Mouse (Mus musculus) left cerebral cortex, postnatal 25 days (tissue): ENCODE results near the gene Cacnb2. TPM values are rescaled to one million over a fixed set of nuclear protein-coding genes. Genes with fewer than 3 reads are reported as not detected.

Experiments
- DNase-seq, 2 experiments: peaks; one replicate each; pipeline ENCODE4 v3.0.0; 2022; ENCODE audit warnings: low spot score in 2 of 2, mixed read lengths in 1 of 2
- intact Hi-C: fragments of 180-260 bp; cut with DNase I; formaldehyde crosslinking; loops from one replicate; pipeline ENCODE4 v1.15.1; 2025
- total RNA-seq, 2 experiments: library from RNA; stranded (reverse); gene quantifications; 2 replicates each; pipeline ENCODE4 v1.2.3; 2021

Cacnb2 gene
- total RNA-seq, 2 experiments from 2014 or later, result 49.3 to 52.7 TPM

GRCm38 (mm10) chr2:14917585-14918247 lies 314.8 kb downstream of the Cacnb2 start:
- intact Hi-C loops, result no loop called here
- no peak for DNase-seq

- DNase-seq, result no peak
- intact Hi-C loops, result no loop called here
These were observed 327.0 kb downstream of the Cacnb2 start for GRCm38 (mm10) chr2:14929866-14930265.

GRCm38 (mm10) chr2:14931968-14932367 lies 329.1 kb downstream of the Cacnb2 start:
- intact Hi-C loops, result loop anchor here (2.0 kb wide), 1 partner anchor 21 kb away; no protein-coding TSS in a partner anchor
- no peak for DNase-seq

DNA sequence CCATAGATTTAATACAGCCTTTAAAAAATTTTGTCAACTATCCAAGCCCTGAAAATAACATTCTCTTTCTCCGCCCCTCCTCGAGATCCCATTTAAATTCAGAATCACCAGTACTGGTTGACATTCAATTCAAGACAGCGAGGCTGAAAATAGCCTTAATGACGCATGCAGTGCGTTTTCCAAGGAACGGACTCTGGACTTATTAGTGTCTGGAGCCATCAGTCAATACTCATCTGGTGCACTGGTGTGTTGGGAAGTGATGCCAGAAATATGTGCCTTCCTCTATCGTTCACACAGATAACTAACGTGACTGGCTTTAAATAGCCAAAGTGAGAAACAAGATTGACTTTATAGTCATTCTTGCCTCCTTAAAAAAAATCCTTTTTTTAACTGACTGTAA lies 333.6 kb downstream of the Cacnb2 start:
- peak; percentile 25 to 69 for DNase-seq

GRCm38 (mm10) chr2:14942261-14942660 lies 339.4 kb downstream of the Cacnb2 start:
- intact Hi-C loops, result no loop called here
- no peak for DNase-seq

More for the DNA sequence above, 333.6 kb downstream of the Cacnb2 start:
- intact Hi-C loops, result no loop called here

GRCm38 (mm10) chr2:14943691-14944357 lies 340.9 kb downstream of the Cacnb2 start:
- DNase-seq, result no peak
- intact Hi-C loops, result no loop called here

GRCm38 (mm10) chr2:14953090-14953489 lies 350.2 kb downstream of the Cacnb2 start:
- no peak for DNase-seq
- intact Hi-C loops, result no loop called here

- DNase-seq, result no peak
- intact Hi-C loops, result no loop called here
These were observed 358.1 kb downstream of the Cacnb2 start for GRCm38 (mm10) chr2:14960963-14961488.

DNA sequence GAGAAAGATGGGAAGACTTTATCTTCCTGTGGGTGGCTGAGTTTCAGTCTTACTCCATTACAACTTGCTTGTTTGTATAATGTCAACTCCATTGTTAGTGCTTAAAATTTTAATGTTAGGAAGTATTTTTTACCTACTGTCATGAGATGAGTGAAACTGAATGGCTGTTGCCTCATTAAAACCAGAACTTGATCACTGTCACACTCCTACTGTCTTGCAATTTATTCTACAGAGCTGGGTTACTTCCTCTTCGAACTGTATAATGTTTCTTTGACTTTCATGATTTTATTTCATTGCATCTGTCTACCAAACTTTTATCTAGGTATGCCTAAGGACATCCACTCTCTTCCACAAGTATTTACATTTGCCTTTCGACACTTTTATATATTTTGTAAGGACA lies 358.6 kb downstream of the Cacnb2 start:
- intact Hi-C loops, result no loop called here
- no peak for DNase-seq

- intact Hi-C loops, result no loop called here
- no peak for DNase-seq
These were observed 381.1 kb downstream of the Cacnb2 start for GRCm38 (mm10) chr2:14984029-14984428.

GRCm38 (mm10) chr2:14988451-14988850 lies 385.6 kb downstream of the Cacnb2 start:
- DNase-seq, result peak in 1 of 2 experiments; percentile 7
- intact Hi-C loops, result no loop called here

- no peak for DNase-seq
These were observed 386.5 kb downstream of the Cacnb2 start for GRCm38 (mm10) chr2:14989350-14989749.

GRCm38 (mm10) chr2:14992531-14992930 lies 389.6 kb downstream of the Cacnb2 start:
- intact Hi-C loops, result no loop called here

More at GRCm38 (mm10) chr2:14989350-14989749, 386.5 kb downstream of the Cacnb2 start:
- intact Hi-C loops, result no loop called here

DNA sequence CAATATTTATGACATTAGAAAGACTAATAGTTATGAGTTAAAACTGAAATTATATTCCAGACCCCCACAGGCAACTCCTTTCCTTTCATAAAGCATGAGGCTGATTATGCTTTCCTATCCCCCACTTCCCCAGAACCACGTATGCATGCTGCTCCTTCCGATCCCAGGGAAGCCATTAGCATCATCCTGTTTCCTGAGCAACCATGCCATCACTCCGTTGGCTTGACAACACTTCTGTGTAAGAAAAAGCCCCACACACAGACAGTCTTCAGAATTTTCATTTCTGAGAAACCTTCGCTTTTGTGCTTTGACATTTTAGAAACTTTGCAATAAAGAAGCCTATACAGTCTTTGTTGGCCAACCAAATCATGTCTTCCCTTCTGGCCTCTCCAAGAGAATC lies 393.1 kb downstream of the Cacnb2 start:
- peak in 1 of 2 experiments; percentile 31 for DNase-seq

More at GRCm38 (mm10) chr2:14992531-14992930, 389.6 kb downstream of the Cacnb2 start:
- DNase-seq, result no peak

DNA sequence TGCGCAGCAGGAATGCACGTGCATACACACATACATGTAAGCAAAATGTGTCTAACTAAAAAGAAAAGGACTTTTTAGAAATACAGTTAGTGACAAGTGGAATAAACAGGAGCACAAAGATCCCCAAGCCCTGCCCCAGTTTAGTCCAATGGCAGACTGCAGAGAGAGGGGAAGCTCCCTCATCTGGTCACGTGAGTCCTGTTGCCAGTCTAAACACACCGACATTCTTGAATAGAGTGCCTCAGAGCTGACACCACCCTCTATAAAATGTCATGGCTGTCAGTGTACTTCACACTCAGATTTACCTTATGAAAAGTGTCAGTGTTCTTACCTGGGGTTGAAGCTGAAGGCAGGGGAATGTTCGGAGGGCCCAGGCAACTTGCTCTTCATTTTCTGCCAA lies 394.9 kb downstream of the Cacnb2 start:
- DNase-seq, result no peak
- intact Hi-C loops, result no loop called here

More for the DNA sequence above, 393.1 kb downstream of the Cacnb2 start:
- intact Hi-C loops, result no loop called here

DNA sequence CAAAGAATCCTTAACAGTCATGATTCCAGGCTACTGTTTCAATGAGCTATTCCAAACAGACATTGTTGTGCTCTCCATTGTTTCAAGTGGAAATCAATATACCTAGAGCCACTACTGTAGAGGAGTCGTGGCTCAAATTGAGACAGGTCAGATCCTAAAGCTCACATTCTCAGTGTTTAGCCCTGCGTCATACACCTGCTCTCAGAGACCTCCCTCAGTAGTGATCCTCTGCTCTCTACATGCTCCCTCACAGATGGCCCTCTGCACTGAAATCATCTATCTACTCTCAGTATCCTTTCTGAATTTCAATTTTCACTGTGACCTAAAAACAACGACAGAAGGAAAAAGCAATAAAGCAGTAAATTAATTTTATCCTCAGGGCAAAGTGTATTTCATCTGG lies 404.6 kb downstream of the Cacnb2 start:
- intact Hi-C loops, result no loop called here
- DNase-seq, result no peak

GRCm38 (mm10) chr2:15008072-15008471 lies 405.2 kb downstream of the Cacnb2 start:
- no peak for DNase-seq
- intact Hi-C loops, result no loop called here

DNA sequence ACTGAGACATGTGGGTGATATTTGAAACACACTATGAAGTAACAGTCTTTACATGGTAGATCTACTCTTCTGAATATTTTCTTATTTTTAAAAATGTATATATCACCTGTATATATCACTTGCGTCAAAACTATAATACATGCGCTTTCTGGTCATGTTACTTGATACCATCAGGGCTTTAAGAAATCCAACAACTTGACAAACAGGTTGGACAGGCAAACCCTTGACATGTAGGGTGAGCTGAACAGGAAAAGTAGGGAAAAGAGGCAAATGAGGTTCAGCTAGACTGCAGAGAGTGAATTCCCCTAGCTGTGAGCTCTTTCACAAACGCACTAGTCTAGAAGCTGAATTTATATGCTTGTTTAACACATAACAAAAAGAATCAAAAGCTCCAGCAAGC lies 423.9 kb downstream of the Cacnb2 start:
- no peak for DNase-seq
- intact Hi-C loops, result no loop called here

DNA sequence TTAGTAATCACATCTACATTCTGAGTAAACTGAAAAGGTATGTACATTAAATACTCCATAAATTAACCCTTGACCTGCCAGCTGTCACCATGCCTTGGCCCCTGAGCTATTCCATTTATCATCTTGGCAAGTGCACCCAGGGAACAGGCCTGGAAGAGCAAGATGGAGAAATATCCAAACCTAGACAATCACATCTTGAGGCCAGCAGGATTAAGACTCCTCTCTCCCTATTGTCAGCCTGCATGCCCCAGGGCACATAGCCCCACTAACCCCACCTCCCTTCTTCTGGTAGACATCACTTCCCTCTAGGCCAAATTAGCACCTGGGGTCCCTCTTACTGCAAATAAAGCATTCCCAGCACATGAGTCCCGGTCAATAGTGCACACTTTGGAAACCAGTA lies 424.9 kb downstream of the Cacnb2 start:
- no peak for DNase-seq
- intact Hi-C loops, result no loop called here
